Comparison of ENCODE assay signal across 8 mouse cellular contexts in genomic region chr7:51879136-51879723, GRCm38 (mm10). TPM values are rescaled to one million over a fixed set of nuclear protein-coding genes. Genes with fewer than 3 reads are reported as not detected.
DNase-seq lines count a peak whose midpoint lies in the region; ATAC-seq and TF ChIP-seq lines count a peak whose summit lies in the region.

No protein-coding gene starts in this region.

- no peaks in the 10 kb centered on the region for H3K9me3 ChIP-seq in forebrain, embryonic 10.5 days
- no peaks in the 10 kb centered on the region for H3K9me3 ChIP-seq in heart, embryonic 14.5 days (ENCODE audit: control insufficient read depth, low read length)
- no peaks in the 10 kb centered on the region for H3K9me3 ChIP-seq in liver, embryonic 16.5 days (replicated peaks; ENCODE audit: control insufficient read depth, low read length)
- no peaks in the 10 kb centered on the region for H3K9me3 ChIP-seq in stomach, embryonic 16.5 days (replicated peaks; ENCODE audit: control insufficient read depth, low read length)

- H3K27me3 ChIP-seq in forebrain, embryonic 10.5 days (ENCODE audit: poor library complexity, severe bottlenecking): no peaks in the 10 kb centered on the region
- H3K27me3 ChIP-seq in heart, embryonic 14.5 days (ENCODE audit: control insufficient read depth, insufficient read depth, low read length): no peaks in the 10 kb centered on the region
- H3K27me3 ChIP-seq in liver, embryonic 16.5 days (ENCODE audit: control insufficient read depth, insufficient read depth, low read depth, low read length): no peaks in the 10 kb centered on the region
- no peaks in the 10 kb centered on the region for H3K27me3 ChIP-seq in stomach, embryonic 16.5 days (ENCODE audit: control insufficient read depth, insufficient read depth, low read length)

- peak overlapping the region; percentile 94 for H3K4me2 ChIP-seq in heart, embryonic 14.5 days (ENCODE audit: low read length)
- peak overlapping the region; percentile 49 for H3K4me2 ChIP-seq in liver, embryonic 16.5 days (ENCODE audit: low read depth, low read length)
- H3K4me2 ChIP-seq in stomach, embryonic 16.5 days (ENCODE audit: low read depth, low read length): peak overlapping the region; percentile 78

- H3K9ac ChIP-seq in heart, embryonic 14.5 days (ENCODE audit: low read length): peak overlapping the region; percentile 77
- H3K9ac ChIP-seq in liver, embryonic 16.5 days (ENCODE audit: low read depth, low read length): no peak overlapping the region
- H3K9ac ChIP-seq in stomach, embryonic 16.5 days (ENCODE audit: low read length): peak overlapping the region; percentile 74

- DNase-seq in CD4-positive helper T cell, adult 2 months (ENCODE audit: low read depth, low spot score): peak; percentile 66
- peak; percentile 62 for DNase-seq in adrenal gland, postnatal 14 days
- DNase-seq in forebrain, embryonic 10.5 days (ENCODE audit: extremely low spot score, low spot score): peak; percentile 57
- DNase-seq in layer of hippocampus, adult 2 months (ENCODE audit: low spot score in 2 of 2): peak; percentile 45
- peak; percentile 66 for DNase-seq in neural tube, embryonic 10.5 days (ENCODE audit: extremely low spot score, low spot score)

- H3K27ac ChIP-seq in forebrain, embryonic 10.5 days: peak overlapping the region; percentile 91
- H3K27ac ChIP-seq in heart, embryonic 14.5 days (replicated peaks in 1 of 2; ENCODE audit: control insufficient read depth in 1 of 2, insufficient read depth in 1 of 2, low read depth in 2 of 2, low read length in 2 of 2): peak overlapping the region; percentile 70 to 79
- H3K27ac ChIP-seq in layer of hippocampus, adult 2 months: peak overlapping the region; percentile 90
- H3K27ac ChIP-seq in liver, embryonic 16.5 days (ENCODE audit: low read length): no peak overlapping the region
- H3K27ac ChIP-seq in stomach, embryonic 16.5 days (ENCODE audit: low read length): peak overlapping the region; percentile 84

- ATAC-seq in heart, embryonic 14.5 days (ENCODE audit: insufficient number of reproducible peaks, insufficient read depth, low FRiP score, low read depth): peak; percentile 68; the same call in 1 of the 2 replicates
- ATAC-seq in liver, embryonic 16.5 days (ENCODE audit: low read depth): peak; percentile 43
- ATAC-seq in stomach, embryonic 16.5 days (ENCODE audit: insufficient read depth, low FRiP score): peak; percentile 95

- TF ChIP-seq CTCF in layer of hippocampus, adult 2 months (conservative IDR thresholded peaks at IDR 0.05): no peak

- peak overlapping the region; percentile 59 for H3K4me3 ChIP-seq in forebrain, embryonic 10.5 days
- peak overlapping the region; percentile 54 to 60 for H3K4me3 ChIP-seq in heart, embryonic 14.5 days (ENCODE audit: control insufficient read depth in 1 of 2, insufficient read depth in 1 of 2, low read depth in 1 of 2, low read length in 2 of 2)
- peak overlapping the region; percentile 65 for H3K4me3 ChIP-seq in layer of hippocampus, adult 2 months
- H3K4me3 ChIP-seq in liver, embryonic 16.5 days (ENCODE audit: low read depth, low read length): peak overlapping the region; percentile 33
- peak overlapping the region; percentile 53 for H3K4me3 ChIP-seq in stomach, embryonic 16.5 days (replicated peaks; ENCODE audit: low read length)

- H3K36me3 ChIP-seq in forebrain, embryonic 10.5 days (replicated peaks): no peaks in the 10 kb centered on the region
- H3K36me3 ChIP-seq in heart, embryonic 14.5 days (ENCODE audit: control insufficient read depth, insufficient read depth, low read length): no peaks in the 10 kb centered on the region
- no peaks in the 10 kb centered on the region for H3K36me3 ChIP-seq in liver, embryonic 16.5 days (ENCODE audit: control insufficient read depth, insufficient read depth)
- no peaks in the 10 kb centered on the region for H3K36me3 ChIP-seq in stomach, embryonic 16.5 days (ENCODE audit: control insufficient read depth, insufficient read depth, low read length)

- WGBS in forebrain, embryonic 10.5 days: 2% methylated on average over 17 of the region's 17 CpGs
- WGBS in heart, embryonic 14.5 days: 1% methylated on average over 17 of the region's 17 CpGs
- WGBS in liver, embryonic 16.5 days (ENCODE audit: insufficient replicate concordance): 2% methylated on average over 17 of the region's 17 CpGs
- under 1% methylated on average over 17 of the region's 17 CpGs for WGBS in stomach, embryonic 16.5 days

- peaks cover 17% of the 10 kb centered on the region for H3K4me1 ChIP-seq in forebrain, embryonic 10.5 days
- H3K4me1 ChIP-seq in heart, embryonic 14.5 days (ENCODE audit: control insufficient read depth in 2 of 2, insufficient read depth in 2 of 2, low read length in 2 of 2): peaks cover 0 to 2% of the 10 kb centered on the region in 2 experiments; a peak in 2 of 4 replicates
- H3K4me1 ChIP-seq in liver, embryonic 16.5 days (ENCODE audit: control insufficient read depth, low read depth, low read length): no peaks in the 10 kb centered on the region; the same call in 1 of the 2 replicates
- peaks cover 4% of the 10 kb centered on the region for H3K4me1 ChIP-seq in stomach, embryonic 16.5 days (ENCODE audit: control insufficient read depth, insufficient read depth, low read length)

RNA-seq across cellular contexts. Expression of gene Fancf, which starts 17.2 kb away (rescaled TPM):
- total RNA-seq in adrenal gland, postnatal 14 days (2021): 8.6 and 9.2 TPM in 2 replicates
- 6.6 and 6.9 TPM in 2 replicates for polyA plus RNA-seq in forebrain, embryonic 10.5 days (2016; fragmentation: Nextera tagmentation; extraction: Ambion mirVana)
- 7.6 and 9.3 TPM in 2 replicates for polyA plus RNA-seq in heart, embryonic 14.5 days (2014; fragmentation: Nextera tagmentation; extraction: Ambion mirVana)
- total RNA-seq in layer of hippocampus, adult 2 months (2021): 1 to 10 TPM; 4.7 to 5.0 TPM
- polyA plus RNA-seq in liver, embryonic 16.5 days (2015; fragmentation: Nextera tagmentation; extraction: Ambion mirVana): 0.64 and 0.67 TPM in 2 replicates
- polyA plus RNA-seq in stomach, embryonic 16.5 days (2015; fragmentation: Nextera tagmentation; extraction: Ambion mirVana): 1.6 and 1.7 TPM in 2 replicates

RNA-seq across cellular contexts. Expression of gene Gas2, which starts 17.4 kb away (rescaled TPM):
- 31.3 and 36.4 TPM in 2 replicates for total RNA-seq in adrenal gland, postnatal 14 days (2021)
- 25.1 and 27.6 TPM in 2 replicates for polyA plus RNA-seq in forebrain, embryonic 10.5 days (2016; fragmentation: Nextera tagmentation; extraction: Ambion mirVana)
- polyA plus RNA-seq in heart, embryonic 14.5 days (2014; fragmentation: Nextera tagmentation; extraction: Ambion mirVana): 7.8 and 9.8 TPM in 2 replicates
- 10 to 100 TPM; 28.2 to 31.0 TPM for total RNA-seq in layer of hippocampus, adult 2 months (2021)
- 3.1 TPM in 2 replicates for polyA plus RNA-seq in liver, embryonic 16.5 days (2015; fragmentation: Nextera tagmentation; extraction: Ambion mirVana)
- 10.2 and 11.2 TPM in 2 replicates for polyA plus RNA-seq in stomach, embryonic 16.5 days (2015; fragmentation: Nextera tagmentation; extraction: Ambion mirVana)

Comparison
In these comparisons a context has a peak if more than half of its experiments do, and no peak if none do; other contexts are left out.
1. ATAC-seq: peak in every context shown above with its lines; median percentile 95 in stomach, embryonic 16.5 days; 68 in heart, embryonic 14.5 days; 43 in liver, embryonic 16.5 days.